Mouse (Mus musculus): ENCODE data around the gene Rab3a. TPM values are rescaled to one million over a fixed set of nuclear protein-coding genes. Genes with fewer than 3 reads are reported as not detected.

Gene Rab3a
- total and polyA plus RNA-seq, 3 experiments, result 4.6 to 11.4 (median 10.8) TPM

DNA sequence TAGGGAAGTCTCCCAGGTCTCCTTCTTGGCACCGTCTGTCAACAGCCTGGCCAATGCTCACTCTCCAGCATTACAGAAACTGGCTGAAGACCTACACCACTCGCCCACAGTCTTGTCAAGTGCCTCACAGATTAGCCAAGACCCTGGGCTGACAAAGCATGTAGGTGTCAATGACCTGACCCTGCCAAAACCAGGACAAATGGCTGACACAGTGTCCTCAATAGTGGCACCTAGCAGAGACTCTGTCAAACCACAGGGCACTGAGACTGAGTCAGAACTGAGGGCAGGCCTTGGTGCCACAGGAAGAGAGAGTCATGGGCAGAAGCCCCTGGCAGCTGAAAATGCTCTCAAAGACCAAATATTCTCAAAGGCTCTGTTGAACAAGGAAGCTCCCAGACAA lies 39.4 kb upstream of the Rab3a start:
- H3K4me1 ChIP-seq (ENCODE audit: insufficient read depth, low read depth, low read length), result peaks cover 14% of the 10 kb centered on the region
- no peak for TF ChIP-seq POLR2AphosphoS5 (IDR thresholded peaks at IDR 0.05; ENCODE audit: insufficient replicate concordance, low read depth, low read length)
- no peaks in the 10 kb centered on the region for H3K9me3 ChIP-seq (replicated peaks)
- no peak for ATAC-seq (ENCODE audit: extremely low read depth, insufficient number of reproducible peaks, low FRiP score, poor library complexity, severe bottlenecking)
- H3K4me3 ChIP-seq (ENCODE audit: low read depth, low read length), result no peak overlapping the region
- peaks cover 70% of the 10 kb centered on the region for H3K27me3 ChIP-seq (ENCODE audit: insufficient read depth, low read length)
- no peak for DNase-seq (ENCODE audit: low spot score)
- H3K36me3 ChIP-seq (replicated peaks), result no peaks in the 10 kb centered on the region

DNA sequence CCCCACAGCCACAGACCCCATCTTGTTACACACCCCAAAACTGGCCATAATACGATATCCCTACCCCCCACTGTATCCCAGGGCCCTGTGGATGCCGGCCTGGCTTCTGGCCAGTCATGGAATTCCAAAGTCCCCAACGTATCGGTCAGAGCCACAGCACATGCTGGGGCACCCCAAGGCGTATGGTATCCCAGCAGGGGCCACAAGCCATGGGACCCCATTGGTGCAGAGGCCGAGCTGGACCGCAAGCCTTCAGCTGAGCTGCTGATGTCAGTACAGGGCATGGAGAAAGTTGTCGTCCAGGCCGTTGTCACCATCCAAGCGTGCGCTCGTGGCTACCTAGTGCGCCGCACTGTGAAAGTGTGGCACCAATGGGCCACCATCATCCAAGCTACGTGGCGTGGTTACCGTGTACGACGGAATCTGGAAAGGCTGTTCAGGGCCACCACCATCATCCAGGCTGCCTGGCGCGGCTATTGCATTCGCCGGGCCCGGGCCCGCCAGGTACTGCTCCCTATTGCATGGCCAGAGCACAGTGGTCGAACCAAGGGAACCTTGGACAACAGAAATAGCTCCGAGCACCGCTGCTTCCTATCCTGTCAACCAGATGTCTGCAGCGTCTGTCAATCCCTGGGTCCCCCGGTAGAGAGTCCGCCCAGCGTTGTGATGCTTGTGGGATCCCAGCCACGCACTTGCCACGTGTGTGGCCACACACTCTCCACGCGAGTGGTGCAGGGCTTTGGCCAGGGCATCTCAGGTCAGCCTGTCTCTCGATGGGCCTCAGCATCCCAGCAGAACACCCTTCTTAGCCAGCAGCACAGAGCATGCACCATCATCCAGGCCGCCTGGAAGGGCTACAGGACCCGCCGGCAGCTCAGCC lies 37.7 kb upstream of the Rab3a start:
- peaks cover 56% of the 10 kb centered on the region for H3K27me3 ChIP-seq (ENCODE audit: insufficient read depth, low read length)
- ATAC-seq (ENCODE audit: extremely low read depth, insufficient number of reproducible peaks, low FRiP score, poor library complexity, severe bottlenecking), result no peak

DNA sequence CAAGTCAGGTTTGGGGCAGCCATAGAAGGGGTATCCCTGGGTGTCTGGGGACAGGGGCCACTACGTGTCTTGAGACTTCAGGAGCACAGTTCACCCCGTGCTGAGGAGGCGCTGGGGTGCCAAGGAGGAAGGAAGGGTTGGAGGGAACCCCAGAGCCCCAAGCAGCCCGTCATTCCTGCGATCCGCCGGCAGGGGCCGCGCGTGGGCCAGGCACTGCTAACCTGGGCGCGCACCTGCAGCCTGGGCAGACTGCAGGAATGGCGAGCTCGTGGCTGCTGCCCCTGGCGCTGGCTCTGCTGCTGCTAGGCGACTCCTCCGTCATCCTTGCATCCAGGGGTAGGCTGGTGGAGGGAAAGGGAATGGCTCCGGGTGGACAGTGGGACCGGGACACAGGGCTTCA lies 36.2 kb upstream of the Rab3a start, which contains the start of gene Gm3336:
Gene Gm3336, plus strand, starts transcription at position 247 of the 400 bp plus-strand sequence.
- no peak for TF ChIP-seq GATA1 (IDR thresholded peaks at IDR 0.05; ENCODE audit: borderline replicate concordance, low read length)
- TF ChIP-seq CTCF (IDR thresholded peaks at IDR 0.05; ENCODE audit: low read depth, low read length), result peak; percentile 93
- no peak for TF ChIP-seq TAL1 (conservative IDR thresholded peaks at IDR 0.05; ENCODE audit: low read depth, low read length)
- TF ChIP-seq GATA2 (IDR thresholded peaks at IDR 0.05; ENCODE audit: borderline replicate concordance, low read depth, low read length), result no peak
- no peak for TF ChIP-seq POLR2AphosphoS5 (IDR thresholded peaks at IDR 0.05; ENCODE audit: insufficient replicate concordance, low read depth, low read length)
- peak; percentile 48 for DNase-seq (ENCODE audit: low spot score)
- H3K4me3 ChIP-seq (ENCODE audit: low read depth, low read length), result peak within 1 kb of the TSS; percentile 59; the same call in 1 of the 2 replicates

More for the DNA sequence above, 37.7 kb upstream of the Rab3a start:
- no peaks in the 10 kb centered on the region for H3K9me3 ChIP-seq (replicated peaks)
- no peak for TF ChIP-seq GATA2 (IDR thresholded peaks at IDR 0.05; ENCODE audit: borderline replicate concordance, low read depth, low read length)
- TF ChIP-seq TAL1 (conservative IDR thresholded peaks at IDR 0.05; ENCODE audit: low read depth, low read length), result no peak
- TF ChIP-seq GATA1 (IDR thresholded peaks at IDR 0.05; ENCODE audit: borderline replicate concordance, low read length), result no peak
- TF ChIP-seq POLR2AphosphoS5 (IDR thresholded peaks at IDR 0.05; ENCODE audit: insufficient replicate concordance, low read depth, low read length), result no peak
- H3K36me3 ChIP-seq (replicated peaks), result no peaks in the 10 kb centered on the region
- no peak overlapping the region for H3K4me3 ChIP-seq (ENCODE audit: low read depth, low read length)
- peaks cover 18% of the 10 kb centered on the region for H3K4me1 ChIP-seq (ENCODE audit: insufficient read depth, low read depth, low read length)
- DNase-seq (ENCODE audit: low spot score), result no peak

DNA sequence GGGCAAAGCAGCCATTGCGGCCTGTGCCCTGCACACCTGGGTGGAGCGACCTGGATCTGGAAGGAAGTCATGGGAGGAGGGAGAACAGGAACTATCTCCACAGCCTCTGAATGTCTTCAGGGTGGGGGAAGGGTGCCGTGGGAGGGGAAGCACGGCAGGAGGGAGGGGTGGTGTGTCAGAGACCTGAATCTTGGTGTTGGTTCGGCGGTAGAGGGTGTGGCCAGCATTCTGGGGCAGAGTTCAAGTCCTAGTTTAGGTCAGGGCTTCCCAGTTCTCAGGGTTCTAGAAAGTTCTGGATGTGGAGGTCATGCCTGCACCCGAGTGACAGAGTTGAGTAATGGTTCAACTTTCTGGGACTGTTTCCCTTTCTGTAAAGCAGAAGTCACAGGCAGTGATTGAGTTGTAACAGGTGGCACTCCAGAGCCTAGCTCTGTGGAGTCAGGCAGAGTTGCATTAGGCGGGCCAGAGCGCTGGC lies 34.6 kb upstream of the Rab3a start:
- ATAC-seq (ENCODE audit: extremely low read depth, insufficient number of reproducible peaks, low FRiP score, poor library complexity, severe bottlenecking), result no peak
- Histone ChIP-seq H3K9me3 (replicated peaks) (no peaks in the 10 kb centered on the region), H3K27me3 (ENCODE audit: insufficient read depth, low read length) (peaks cover 47% of the 10 kb centered on the region), H3K4me1 (ENCODE audit: insufficient read depth, low read depth, low read length) (peaks cover 23% of the 10 kb centered on the region), H3K36me3 (replicated peaks) (no peaks in the 10 kb centered on the region), H3K4me3 (ENCODE audit: low read depth, low read length) (no peak overlapping the region)
- no peak for DNase-seq (ENCODE audit: low spot score)
- TF ChIP-seq GATA1 (IDR thresholded peaks at IDR 0.05; ENCODE audit: borderline replicate concordance, low read length), result no peak
- no peak for TF ChIP-seq TAL1 (conservative IDR thresholded peaks at IDR 0.05; ENCODE audit: low read depth, low read length)
- TF ChIP-seq CTCF (IDR thresholded peaks at IDR 0.05; ENCODE audit: low read depth, low read length), result no peak
- no peak for TF ChIP-seq POLR2AphosphoS5 (IDR thresholded peaks at IDR 0.05; ENCODE audit: insufficient replicate concordance, low read depth, low read length)
- TF ChIP-seq GATA2 (IDR thresholded peaks at IDR 0.05; ENCODE audit: borderline replicate concordance, low read depth, low read length), result no peak

More for the DNA sequence above, 36.2 kb upstream of the Rab3a start, which contains the start of gene Gm3336:
- ATAC-seq (ENCODE audit: extremely low read depth, insufficient number of reproducible peaks, low FRiP score, poor library complexity, severe bottlenecking), result no peak; the same call in 1 of the 2 replicates
- no peaks in the 10 kb centered on the region for H3K36me3 ChIP-seq (replicated peaks)
- H3K4me1 ChIP-seq (ENCODE audit: insufficient read depth, low read depth, low read length), result peaks cover 18% of the 10 kb centered on the region
- H3K27me3 ChIP-seq (ENCODE audit: insufficient read depth, low read length), result peaks cover 48% of the 10 kb centered on the region
- no peaks in the 10 kb centered on the region for H3K9me3 ChIP-seq (replicated peaks)

DNA sequence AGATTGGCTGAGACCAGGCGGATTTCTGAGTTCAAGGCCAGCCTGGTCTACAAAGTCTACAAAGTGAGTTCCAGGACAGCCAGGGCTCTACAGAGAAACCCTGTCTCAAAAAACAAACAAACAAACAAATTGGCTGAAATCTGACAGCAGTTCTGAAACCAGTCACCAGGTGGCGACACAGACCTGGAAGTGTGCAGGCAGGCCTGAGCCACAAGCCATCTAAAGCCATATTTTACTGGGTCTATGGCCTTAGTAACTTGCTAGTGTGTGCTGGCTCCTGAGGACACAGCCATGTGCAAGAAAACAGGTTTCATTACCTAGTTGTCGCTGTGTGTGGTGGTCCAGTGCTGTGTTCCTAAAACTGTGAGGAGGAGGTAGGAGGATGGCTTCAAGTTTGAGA lies 33.7 kb upstream of the Rab3a start:
- no peaks in the 10 kb centered on the region for H3K9me3 ChIP-seq (replicated peaks)
- peaks cover 46% of the 10 kb centered on the region for H3K27me3 ChIP-seq (ENCODE audit: insufficient read depth, low read length)
- peaks cover 23% of the 10 kb centered on the region for H3K4me1 ChIP-seq (ENCODE audit: insufficient read depth, low read depth, low read length)
- no peaks in the 10 kb centered on the region for H3K36me3 ChIP-seq (replicated peaks)
- no peak for ATAC-seq (ENCODE audit: extremely low read depth, insufficient number of reproducible peaks, low FRiP score, poor library complexity, severe bottlenecking)
- H3K4me3 ChIP-seq (ENCODE audit: low read depth, low read length), result no peak overlapping the region
- TF ChIP-seq GATA2 (IDR thresholded peaks at IDR 0.05; ENCODE audit: borderline replicate concordance, low read depth, low read length), result no peak
- peak; percentile 54 for TF ChIP-seq CTCF (IDR thresholded peaks at IDR 0.05; ENCODE audit: low read depth, low read length)
- DNase-seq (ENCODE audit: low spot score), result peak; percentile 38

DNA sequence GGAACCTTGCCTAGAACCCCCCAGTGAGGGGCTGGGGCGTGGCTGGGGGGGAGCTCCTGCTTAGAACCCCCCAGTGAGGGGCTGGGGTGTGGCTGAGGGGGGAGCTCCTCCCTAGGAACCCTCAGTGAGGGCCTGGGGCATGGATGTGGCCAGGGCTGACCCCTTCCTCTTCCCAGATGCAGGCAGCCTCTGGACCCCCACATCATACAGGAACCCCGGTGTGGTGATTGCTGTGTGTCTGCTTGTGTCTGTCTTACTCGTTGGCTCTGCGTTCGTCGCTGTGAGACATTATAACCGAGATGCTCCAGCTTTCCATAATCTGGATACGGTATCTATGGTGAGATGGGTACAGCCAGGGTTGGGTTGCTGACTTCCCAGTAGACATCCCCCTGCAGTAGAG lies 32.9 kb upstream of the Rab3a start:
- peaks cover 50% of the 10 kb centered on the region for H3K27me3 ChIP-seq (ENCODE audit: insufficient read depth, low read length)
- no peak for ATAC-seq (ENCODE audit: extremely low read depth, insufficient number of reproducible peaks, low FRiP score, poor library complexity, severe bottlenecking)
- no peaks in the 10 kb centered on the region for H3K9me3 ChIP-seq (replicated peaks)
- no peak for TF ChIP-seq CTCF (IDR thresholded peaks at IDR 0.05; ENCODE audit: low read depth, low read length)
- no peak for TF ChIP-seq GATA1 (IDR thresholded peaks at IDR 0.05; ENCODE audit: borderline replicate concordance, low read length)
- no peak for TF ChIP-seq GATA2 (IDR thresholded peaks at IDR 0.05; ENCODE audit: borderline replicate concordance, low read depth, low read length)
- no peak for TF ChIP-seq POLR2AphosphoS5 (IDR thresholded peaks at IDR 0.05; ENCODE audit: insufficient replicate concordance, low read depth, low read length)
- TF ChIP-seq TAL1 (conservative IDR thresholded peaks at IDR 0.05; ENCODE audit: low read depth, low read length), result no peak
- no peak overlapping the region for H3K4me3 ChIP-seq (ENCODE audit: low read depth, low read length)
- H3K36me3 ChIP-seq (replicated peaks), result no peaks in the 10 kb centered on the region
- DNase-seq (ENCODE audit: low spot score), result no peak
- H3K4me1 ChIP-seq (ENCODE audit: insufficient read depth, low read depth, low read length), result peaks cover 23% of the 10 kb centered on the region
